Mouse (Mus musculus) forebrain, embryonic 10.5 days (tissue): ENCODE measurements around the gene Ccna1. TPM values are rescaled to one million over a fixed set of nuclear protein-coding genes. Genes with fewer than 3 reads are reported as not detected.

ENCODE experiments used
- DNase-seq: peaks from one replicate; pipeline ENCODE4 v3.0.0-alpha.2; 2017; ENCODE audit warnings: low spot score; ENCODE audit errors: extremely low spot score
- H3K27ac ChIP-seq: fragments of 300-500 bp; sonication (generic); 2 replicates; pipeline ENCODE4 v1.5.1; 2016; ENCODE audit warnings: mild to moderate bottlenecking
- H3K27me3 ChIP-seq: fragments of 300-500 bp; sonication (generic); 2 replicates; pipeline ENCODE4 v1.6.1; 2016; ENCODE audit warnings: mild to moderate bottlenecking; ENCODE audit not compliant: poor library complexity, severe bottlenecking
- H3K36me3 ChIP-seq: fragments of 300-500 bp; sonication (generic); replicated peaks from 2 replicates; pipeline ENCODE4 v1.6.1; 2016; ENCODE audit warnings: mild to moderate bottlenecking, moderate library complexity
- H3K4me1 ChIP-seq: fragments of 300-500 bp; sonication (generic); 2 replicates; pipeline ENCODE4 v1.6.1; 2016
- H3K4me3 ChIP-seq: fragments of 300-500 bp; sonication (generic); 2 replicates; pipeline ENCODE4 v1.5.1; 2016; ENCODE audit warnings: mild to moderate bottlenecking, moderate library complexity
- H3K9me3 ChIP-seq: fragments of 300-500 bp; sonication (generic); 2 replicates; pipeline ENCODE4 v1.6.1; 2016; ENCODE audit warnings: mild to moderate bottlenecking, moderate library complexity
- WGBS: fragments of 180-500 bp; shearing (Covaris S2); methylation state at CpG from one replicate; pipeline ENCODE4 v1.1.7; 2016; 5-methylcytosine and 5-hydroxymethylcytosine counted together
- polyA plus RNA-seq: library from polyadenylated mRNA; unstranded; fragments of >200 nt; fragmentation: Nextera tagmentation; extraction: Ambion mirVana; gene quantifications from 2 replicates; pipeline ENCODE4 v1.2.1, GENCODE M21; 2016

Gene Ccna1
- polyA plus RNA-seq, 1 experiment from 2014 or later: 3.1 TPM

- Histone ChIP-seq H3K36me3 (no peaks in the 10 kb centered on the region), H3K4me1 (peaks cover 17% of the 10 kb centered on the region), H3K4me3 (no peak overlapping the region), H3K9me3 (no peaks in the 10 kb centered on the region), H3K27me3 (peaks cover 60% of the 10 kb centered on the region), H3K27ac (no peak overlapping the region)
- WGBS: 71% methylated on average over 8 of the region's 8 CpGs
- no peak for DNase-seq
Measured at GRCm38 (mm10) chr3:55056376-55056775, 1.1 kb upstream of the Ccna1 start.

- Histone ChIP-seq H3K9me3 (no peaks in the 10 kb centered on the region), H3K27me3 (peaks cover 60% of the 10 kb centered on the region)
- 7% methylated on average over 11 of the region's 11 CpGs for WGBS
Measured at GRCm38 (mm10) chr3:55055747-55056120, 433 bp upstream of the Ccna1 start.

GRCm38 (mm10) chr3:55054231-55054630, 1.1 kb downstream of the Ccna1 start:
- DNase-seq: no peak

More at GRCm38 (mm10) chr3:55055747-55056120, 433 bp upstream of the Ccna1 start:
- peak overlapping the region; percentile 77 for H3K27ac ChIP-seq
- peaks cover 17% of the 10 kb centered on the region for H3K4me1 ChIP-seq
- no peak for DNase-seq
- peak overlapping the region; percentile 74 for H3K4me3 ChIP-seq
- H3K36me3 ChIP-seq: no peaks in the 10 kb centered on the region

GRCm38 (mm10) chr3:55044601-55045370, 10.5 kb downstream of the Ccna1 start:
- 86% methylated on average over 8 of the region's 8 CpGs for WGBS
- no peak for DNase-seq
- Histone ChIP-seq H3K36me3 (no peaks in the 10 kb centered on the region), H3K9me3 (no peaks in the 10 kb centered on the region), H3K4me3 (no peak overlapping the region), H3K4me1 (no peaks in the 10 kb centered on the region), H3K27me3 (no peaks in the 10 kb centered on the region), H3K27ac (no peak overlapping the region)

More at GRCm38 (mm10) chr3:55054231-55054630, 1.1 kb downstream of the Ccna1 start:
- H3K4me3 ChIP-seq: peak overlapping the region; percentile 74
- no peaks in the 10 kb centered on the region for H3K9me3 ChIP-seq
- H3K4me1 ChIP-seq: peaks cover 17% of the 10 kb centered on the region
- H3K27me3 ChIP-seq: peaks cover 58% of the 10 kb centered on the region
- H3K36me3 ChIP-seq: no peaks in the 10 kb centered on the region
- 50% methylated on average over 6 of the region's 6 CpGs for WGBS
- 0 out of 2 replicates have a peak overlapping the region, but pooled peaks have one; percentile 77 for H3K27ac ChIP-seq

- Histone ChIP-seq H3K27ac (no peak overlapping the region), H3K4me3 (no peak overlapping the region), H3K4me1 (0 out of 2 replicates have a peak, but pooled peaks cover 5% of the 10 kb centered on the region), H3K36me3 (no peaks in the 10 kb centered on the region), H3K27me3 (no peaks in the 10 kb centered on the region), H3K9me3 (no peaks in the 10 kb centered on the region)
- no peak for DNase-seq
- WGBS: 94% methylated on average over 5 of the region's 5 CpGs
Measured at GRCm38 (mm10) chr3:55037608-55038007, 17.7 kb downstream of the Ccna1 start.

- Histone ChIP-seq H3K4me1 (peaks cover 29% of the 10 kb centered on the region), H3K27ac (0 out of 2 replicates have a peak overlapping the region, but pooled peaks have one; percentile 62), H3K9me3 (peaks cover 1% of the 10 kb centered on the region; the same call in 1 of the 2 replicates), H3K4me3 (no peak overlapping the region), H3K27me3 (no peaks in the 10 kb centered on the region), H3K36me3 (no peaks in the 10 kb centered on the region)
- WGBS: 90% methylated on average over 7 of the region's 7 CpGs
- DNase-seq: no peak
Measured at GRCm38 (mm10) chr3:55027271-55027840, 27.9 kb downstream of the Ccna1 start.

- Histone ChIP-seq H3K4me1 (peaks cover 29% of the 10 kb centered on the region), H3K36me3 (no peaks in the 10 kb centered on the region), H3K27me3 (no peaks in the 10 kb centered on the region), H3K27ac (no peak overlapping the region), H3K4me3 (no peak overlapping the region), H3K9me3 (peaks cover 4% of the 10 kb centered on the region; the same call in 1 of the 2 replicates)
- no peak for DNase-seq
- 72% methylated on average over 3 of the region's 3 CpGs for WGBS
Measured at GRCm38 (mm10) chr3:55025502-55025901, 29.8 kb downstream of the Ccna1 start.

GRCm38 (mm10) chr3:55023347-55023746, 32.0 kb downstream of the Ccna1 start:
- peaks cover 4% of the 10 kb centered on the region; the same call in 1 of the 2 replicates for H3K9me3 ChIP-seq
- H3K27me3 ChIP-seq: no peaks in the 10 kb centered on the region
- peaks cover 25% of the 10 kb centered on the region for H3K4me1 ChIP-seq
- H3K27ac ChIP-seq: no peak overlapping the region
- no peaks in the 10 kb centered on the region for H3K36me3 ChIP-seq
- no peak for DNase-seq
- no peak overlapping the region for H3K4me3 ChIP-seq
- 100% methylated on average over 1 of the region's 1 CpGs for WGBS

- Histone ChIP-seq H3K9me3 (peaks cover 4% of the 10 kb centered on the region; the same call in 1 of the 2 replicates), H3K27ac (no peak overlapping the region), H3K4me1 (peaks cover 16% of the 10 kb centered on the region), H3K4me3 (no peak overlapping the region), H3K27me3 (no peaks in the 10 kb centered on the region), H3K36me3 (no peaks in the 10 kb centered on the region)
- no peak for DNase-seq
- 91% methylated on average over 1 of the region's 1 CpGs for WGBS
Measured at GRCm38 (mm10) chr3:55022247-55022646, 33.1 kb downstream of the Ccna1 start.

GRCm38 (mm10) chr3:55012536-55012935, 42.8 kb downstream of the Ccna1 start:
- no peaks in the 10 kb centered on the region for H3K36me3 ChIP-seq
- H3K4me1 ChIP-seq: peaks cover 8% of the 10 kb centered on the region; the same call in 1 of the 2 replicates
- no peak overlapping the region for H3K27ac ChIP-seq
- no peak overlapping the region for H3K4me3 ChIP-seq
- no peaks in the 10 kb centered on the region for H3K9me3 ChIP-seq
- WGBS: 75% methylated on average over 4 of the region's 4 CpGs
- peaks cover 7% of the 10 kb centered on the region; the same call in 1 of the 2 replicates for H3K27me3 ChIP-seq
- no peak for DNase-seq

- DNase-seq: no peak
- no peaks in the 10 kb centered on the region for H3K36me3 ChIP-seq
- WGBS: 33% methylated on average over 7 of the region's 7 CpGs
- no peak overlapping the region for H3K4me3 ChIP-seq
- H3K27ac ChIP-seq: no peak overlapping the region
- no peaks in the 10 kb centered on the region for H3K9me3 ChIP-seq
- peaks cover 8% of the 10 kb centered on the region; the same call in 1 of the 2 replicates for H3K4me1 ChIP-seq
- peaks cover 7% of the 10 kb centered on the region; the same call in 1 of the 2 replicates for H3K27me3 ChIP-seq
Measured at GRCm38 (mm10) chr3:55011681-55012080, 43.6 kb downstream of the Ccna1 start.

GRCm38 (mm10) chr3:55008965-55009741, 46.1 kb downstream of the Ccna1 start:
- no peak for DNase-seq
- Histone ChIP-seq H3K36me3 (no peaks in the 10 kb centered on the region), H3K27ac (no peak overlapping the region), H3K9me3 (no peaks in the 10 kb centered on the region), H3K4me3 (no peak overlapping the region), H3K4me1 (peaks cover 8% of the 10 kb centered on the region; the same call in 1 of the 2 replicates), H3K27me3 (peaks cover 7% of the 10 kb centered on the region; the same call in 1 of the 2 replicates)
- WGBS: 77% methylated on average over 6 of the region's 6 CpGs
